Mouse (Mus musculus): Measurements from ENCODE around the gene Spaca9. TPM values are rescaled to one million over a fixed set of nuclear protein-coding genes. Genes with fewer than 3 reads are reported as not detected.

Spaca9 gene
- polyA plus RNA-seq, 1 experiment from 2014 or later = 25.3 TPM

Other genes with a start within 250 kb of the Spaca9 start
- not detected in 3 replicates for gene 1700007K13Rik, start 233.4 kb downstream of the Spaca9 start, polyA plus RNA-seq (2018)
- 21.3 to 32.9 TPM (median 31.3 TPM) in 3 replicates for gene Mrps2, start 231.7 kb downstream of the Spaca9 start, polyA plus RNA-seq (2018)
- gene Gbgt1, start 202.8 kb downstream of the Spaca9 start, polyA plus RNA-seq (2018) = 5.3 to 10.9 TPM (median 10.7 TPM) in 3 replicates
- 4.6 to 7.7 TPM (median 6.7 TPM) in 3 replicates for gene Gm10134, start 193.6 kb downstream of the Spaca9 start, polyA plus RNA-seq (2018)
- 13.9 to 47.0 TPM (median 37.1 TPM) in 3 replicates for gene Ralgds, start 186.6 kb downstream of the Spaca9 start, polyA plus RNA-seq (2018)
- not detected in 3 replicates for gene Cel, start 136.3 kb downstream of the Spaca9 start, polyA plus RNA-seq (2018)
- gene Gtf3c5, start 116.0 kb downstream of the Spaca9 start, polyA plus RNA-seq (2018) = 10.4 to 14.6 TPM (median 10.5 TPM) in 3 replicates
- gene Gfi1b, start 77.7 kb downstream of the Spaca9 start, polyA plus RNA-seq (2018) = 0.10 TPM in 1 of 3 replicates, not detected in the others
- gene Tsc1, start 58.5 kb downstream of the Spaca9 start, polyA plus RNA-seq (2018) = 11.4 to 16.4 TPM (median 15.1 TPM) in 3 replicates
- gene Ak8, start 437 bp upstream of the Spaca9 start, polyA plus RNA-seq (2018) = 5.3 to 14.5 TPM (median 9.7 TPM) in 3 replicates
- gene Gtf3c4, start 140.6 kb upstream of the Spaca9 start, polyA plus RNA-seq (2018) = 11.5 to 17.4 TPM (median 12.1 TPM) in 3 replicates
- gene Ddx31, start 140.7 kb upstream of the Spaca9 start, polyA plus RNA-seq (2018) = 9.6 to 15.8 TPM (median 9.6 TPM) in 3 replicates
- gene Barhl1, start 216.9 kb upstream of the Spaca9 start, polyA plus RNA-seq (2018) = not detected in 3 replicates